Mouse (Mus musculus): ENCODE measurements around the gene Tfr2. TPM values are rescaled to one million over a fixed set of nuclear protein-coding genes. Genes with fewer than 3 reads are reported as not detected.

Gene Tfr2
- polyA plus RNA-seq, 2 experiments from 2014 or later: 0.60 to 0.79 TPM

DNA sequence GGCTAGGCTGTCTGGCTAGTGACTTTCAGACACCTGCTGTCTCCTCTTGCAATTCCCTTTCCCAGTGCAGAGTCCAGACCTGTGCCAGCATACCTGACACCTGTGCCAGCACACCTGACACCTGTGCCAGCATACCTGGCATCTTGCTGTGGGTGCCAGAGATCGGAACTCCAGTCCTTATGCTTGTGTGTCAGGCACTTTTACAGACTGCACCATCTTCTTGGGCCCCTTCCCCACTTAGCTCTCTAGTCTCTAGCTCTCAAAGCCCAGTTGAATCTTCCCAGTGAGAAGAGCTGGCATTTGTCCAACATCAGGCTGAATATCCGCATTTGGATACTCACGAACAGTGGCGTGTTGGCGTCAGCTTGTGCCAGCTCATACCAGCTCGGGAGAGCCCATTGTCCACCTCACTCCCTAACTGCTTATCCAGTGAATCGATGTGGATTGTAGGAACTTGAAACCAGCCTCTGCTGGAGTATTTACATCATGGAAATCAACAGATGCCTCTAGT lies 30.3 kb upstream of the Tfr2 start:
- ATAC-seq: no peak

DNA sequence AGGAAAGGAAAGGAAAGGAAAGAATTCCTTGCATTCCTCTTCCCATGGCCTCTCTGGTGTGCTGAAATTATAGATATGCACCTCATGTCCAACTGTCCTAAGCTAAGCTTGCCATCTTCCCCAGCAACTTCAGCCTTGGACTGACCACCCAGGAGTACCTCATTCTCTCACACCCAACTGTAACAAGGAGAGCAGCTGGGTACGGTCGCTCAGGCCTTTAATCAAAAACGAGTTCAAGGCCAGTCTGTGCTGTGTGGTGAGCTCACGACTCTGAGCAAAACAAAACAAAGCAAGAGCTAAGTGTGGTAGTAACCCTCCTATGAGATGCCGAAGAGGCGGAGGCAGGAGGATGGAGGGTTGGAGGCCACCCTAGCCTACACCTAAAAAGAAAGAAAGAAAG lies 28.6 kb upstream of the Tfr2 start:
- no peak for ATAC-seq

DNA sequence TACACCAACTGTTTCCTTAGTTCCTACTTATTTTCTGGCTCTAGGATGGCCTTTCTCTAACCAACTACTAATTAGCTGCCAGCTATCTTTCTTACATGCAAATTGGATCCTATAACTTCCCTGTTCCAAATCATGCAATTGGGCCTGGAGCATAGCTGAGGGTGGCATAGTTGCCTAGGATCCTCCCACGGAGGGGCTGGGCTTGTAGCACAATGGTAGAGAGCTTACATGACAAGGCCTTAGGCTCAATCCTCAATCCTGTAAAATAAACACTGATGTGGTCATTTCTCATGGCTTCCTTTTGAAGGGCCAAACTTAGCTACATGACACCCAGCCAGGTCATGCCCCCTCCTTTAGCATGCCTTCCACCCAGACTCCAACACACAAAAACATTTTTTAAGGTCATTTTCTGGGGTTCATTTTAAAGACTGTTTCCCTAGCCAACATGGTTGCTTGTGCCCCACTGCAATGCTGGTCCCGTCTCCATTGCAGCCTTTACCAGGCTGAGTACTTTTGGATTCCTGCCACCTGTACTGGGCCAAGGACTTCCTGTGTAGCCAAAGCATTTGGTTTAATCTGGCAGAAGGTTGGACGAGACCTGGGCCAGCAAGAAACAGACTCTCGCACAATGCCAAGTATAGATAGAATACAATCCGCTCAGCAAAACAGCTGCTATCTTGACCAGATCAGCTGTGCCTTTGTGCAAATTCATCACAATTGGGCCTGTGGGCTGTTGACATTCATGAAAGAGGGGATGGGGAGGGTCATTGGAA lies 27.7 kb upstream of the Tfr2 start:
- ATAC-seq: no peak

DNA sequence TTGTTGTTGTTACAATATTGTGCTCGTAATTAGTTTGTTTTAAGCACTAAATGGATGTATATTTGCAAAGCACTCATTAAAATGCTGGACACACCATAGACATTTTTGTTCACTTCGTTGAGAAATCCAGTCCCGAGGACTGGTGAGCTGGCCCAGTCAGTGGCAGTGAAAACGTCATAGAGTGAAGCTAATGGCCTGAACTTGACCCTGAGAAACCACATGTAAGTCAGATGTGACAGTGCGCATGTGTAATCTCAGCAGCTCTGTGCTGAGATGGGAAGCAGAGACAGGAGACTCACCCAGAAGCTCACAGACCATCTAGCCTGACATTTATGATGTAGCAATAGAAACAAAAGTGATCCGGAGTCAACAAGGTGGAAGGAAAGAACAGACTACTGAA lies 24.7 kb upstream of the Tfr2 start:
- no peak for ATAC-seq

DNA sequence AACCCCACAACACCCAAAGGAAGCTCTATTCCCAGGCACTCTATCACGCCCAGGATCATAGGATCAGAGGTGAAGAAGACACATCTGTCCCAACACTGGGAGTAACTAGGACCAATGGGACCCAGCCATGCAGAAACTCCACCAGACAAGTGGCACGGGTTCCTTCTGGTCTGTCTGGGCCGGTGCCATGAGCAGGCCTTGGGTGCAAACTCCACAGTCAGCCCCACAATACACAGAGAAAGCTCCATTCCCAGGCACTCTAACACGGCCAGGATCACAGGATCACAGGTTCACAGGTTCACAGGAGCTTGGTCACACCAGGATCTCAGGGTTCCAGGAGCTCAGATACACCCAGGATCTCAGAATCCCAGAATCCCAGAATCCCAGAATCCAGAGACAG lies 24.0 kb upstream of the Tfr2 start:
- ATAC-seq: no peak

DNA sequence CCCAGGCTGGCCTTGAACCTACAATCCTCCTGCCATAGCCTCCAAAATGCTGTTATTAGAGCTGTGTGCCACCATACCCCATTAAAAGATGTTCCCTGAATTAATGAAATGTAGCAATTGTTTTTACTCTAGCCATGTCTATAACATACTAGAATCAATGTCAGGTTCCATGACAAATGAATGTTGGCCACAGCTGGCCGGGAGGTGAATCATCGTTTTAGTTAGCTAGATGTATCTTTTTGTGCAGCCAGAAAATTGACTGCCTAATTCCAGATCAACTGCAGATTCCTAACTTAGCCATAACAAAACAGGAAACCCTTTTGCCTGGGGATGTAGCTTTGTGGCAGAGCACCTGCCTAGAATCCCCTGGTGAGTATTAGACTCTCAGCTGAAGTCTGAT lies 19.8 kb upstream of the Tfr2 start:
- ATAC-seq: no peak

DNA sequence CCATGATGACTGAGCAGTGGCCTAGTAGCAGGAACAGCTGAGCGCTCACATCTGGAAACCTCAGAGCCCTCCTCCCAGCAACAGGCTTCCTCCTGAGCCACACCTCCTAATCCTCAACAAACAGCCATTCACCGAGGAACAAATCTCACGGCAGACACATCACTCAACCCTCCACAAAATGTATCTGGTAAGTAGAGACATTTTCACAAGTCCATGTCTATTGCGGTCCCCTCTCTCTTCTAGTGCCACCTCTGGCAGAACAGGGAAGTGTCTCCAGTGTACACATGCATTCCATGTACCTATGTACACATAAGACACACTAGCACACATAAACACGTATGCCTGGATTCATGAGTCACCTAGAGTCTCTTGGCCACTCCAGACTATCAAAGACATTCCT lies 18.5 kb upstream of the Tfr2 start:
- no peak for ATAC-seq

DNA sequence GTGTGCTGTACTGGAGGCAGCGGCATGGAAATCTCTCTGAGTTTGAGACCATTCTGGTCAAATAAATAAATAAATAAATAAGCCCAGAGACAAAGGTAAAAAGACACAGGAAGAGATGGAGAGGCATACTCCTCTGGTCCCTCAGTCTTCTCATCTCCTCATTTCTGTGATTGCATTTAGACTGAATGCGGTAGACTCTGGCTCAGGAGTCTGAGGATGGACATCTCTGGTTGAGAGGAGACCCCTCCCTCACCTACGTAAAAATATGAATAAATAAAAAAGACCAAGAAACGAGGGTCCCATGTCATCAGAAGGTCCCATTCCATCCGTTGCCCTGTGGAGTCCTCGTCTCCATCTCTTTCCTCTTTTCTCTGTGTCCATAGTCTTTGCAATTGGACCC lies 16.6 kb upstream of the Tfr2 start:
- no peak for ATAC-seq

DNA sequence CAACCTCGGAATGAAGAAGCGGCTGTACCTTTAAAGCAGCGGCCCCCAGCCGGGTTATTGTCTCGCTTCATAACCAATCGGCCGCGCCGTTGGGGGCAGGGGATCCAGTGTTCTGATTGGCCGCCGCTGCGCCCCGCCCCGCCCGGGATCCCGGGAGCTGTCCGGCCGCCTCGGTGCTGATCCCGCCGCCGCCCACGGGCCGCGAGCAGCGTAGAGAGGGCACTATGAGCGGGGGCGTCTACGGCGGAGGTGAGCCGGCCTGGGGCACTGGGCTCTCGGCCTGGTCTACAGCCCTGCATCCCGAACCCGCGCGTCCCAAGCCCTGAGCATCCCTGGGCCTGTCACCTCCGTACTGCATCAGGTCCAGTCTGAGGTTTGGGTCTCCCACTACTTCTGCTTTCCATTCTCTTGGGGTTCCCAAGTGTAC lies 16.2 kb upstream of the Tfr2 start, which contains the start of gene Actl6b:
Gene Actl6b, plus strand, starts transcription at position 107 of the 427 bp plus-strand sequence.
- ATAC-seq: no peak

DNA sequence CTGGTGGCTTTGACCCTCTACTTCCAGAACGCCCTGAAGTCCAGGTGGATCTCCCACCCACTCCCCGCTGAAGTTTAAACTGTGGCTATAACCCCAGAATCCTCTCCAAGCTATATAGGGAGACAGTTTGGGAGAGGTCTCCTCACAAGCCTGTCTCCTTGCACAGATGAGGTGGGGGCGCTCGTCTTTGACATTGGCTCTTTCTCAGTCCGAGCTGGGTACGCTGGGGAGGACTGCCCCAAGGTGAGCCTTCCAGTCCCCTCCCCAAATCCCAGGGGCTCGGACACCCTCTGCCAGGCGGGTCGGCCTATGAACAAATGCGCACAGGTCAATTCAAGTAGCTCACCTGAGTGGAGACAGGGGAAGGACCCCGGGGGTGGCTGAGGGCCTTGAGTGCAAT lies 15.7 kb upstream of the Tfr2 start:
- ATAC-seq: no peak

DNA sequence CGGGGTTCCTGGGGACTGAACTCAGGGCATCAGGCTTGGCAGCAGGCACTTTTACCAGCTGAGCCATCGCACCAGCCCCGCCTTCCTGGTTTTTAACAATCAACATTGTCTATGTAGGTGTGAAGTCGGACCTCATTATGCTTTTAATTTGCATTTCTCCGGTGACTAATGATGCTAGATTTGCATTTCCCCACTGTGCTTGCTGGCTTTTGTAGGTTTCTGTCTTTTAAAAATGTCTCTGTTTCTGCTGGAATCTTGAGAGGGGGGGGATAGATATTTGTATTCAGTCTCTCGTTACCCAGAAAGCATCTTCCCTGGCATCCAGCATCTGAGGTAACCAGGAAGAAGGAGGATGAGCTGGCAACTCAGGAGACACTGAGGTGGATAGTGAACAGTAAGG lies 8.1 kb upstream of the Tfr2 start:
- no peak for ATAC-seq

DNA sequence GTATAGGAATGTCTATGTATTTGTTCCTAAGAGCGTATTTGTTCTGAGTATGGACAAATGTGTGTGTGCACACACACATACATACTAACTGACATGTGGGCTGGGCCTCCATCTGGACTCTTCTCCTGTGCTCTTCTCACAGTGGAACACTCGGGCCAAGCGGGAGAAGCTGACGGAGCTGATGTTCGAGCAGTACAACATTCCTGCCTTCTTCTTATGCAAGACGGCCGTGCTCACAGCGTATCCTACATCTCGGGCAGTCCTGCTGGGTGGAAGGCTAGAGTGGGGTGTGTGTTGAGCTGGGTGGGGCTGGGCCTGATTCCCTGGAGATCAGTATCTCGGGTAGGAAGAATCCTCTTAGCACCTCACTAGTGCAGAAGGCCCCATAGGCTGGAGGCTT lies 6.7 kb upstream of the Tfr2 start:
- no peak for ATAC-seq

DNA sequence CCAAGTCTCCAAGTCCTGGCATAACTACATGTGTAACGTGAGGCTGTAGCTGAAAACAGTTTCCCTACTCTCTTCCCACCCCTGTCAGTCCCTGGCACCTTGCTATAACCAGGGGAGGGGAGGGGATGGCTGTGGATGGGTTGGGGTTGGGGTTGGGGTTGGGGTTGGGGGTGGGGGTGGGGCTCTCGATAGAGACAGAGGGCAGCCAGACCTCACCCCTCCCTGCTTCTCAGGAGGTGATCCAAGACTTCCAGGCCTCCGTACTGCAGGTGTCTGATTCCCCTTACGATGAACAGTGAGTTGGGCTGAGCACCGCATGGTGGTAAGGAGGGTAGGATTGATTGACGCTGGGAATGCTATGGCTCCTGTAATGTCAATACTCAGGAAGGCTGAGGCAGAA lies 3.9 kb upstream of the Tfr2 start:
- no peak for ATAC-seq

DNA sequence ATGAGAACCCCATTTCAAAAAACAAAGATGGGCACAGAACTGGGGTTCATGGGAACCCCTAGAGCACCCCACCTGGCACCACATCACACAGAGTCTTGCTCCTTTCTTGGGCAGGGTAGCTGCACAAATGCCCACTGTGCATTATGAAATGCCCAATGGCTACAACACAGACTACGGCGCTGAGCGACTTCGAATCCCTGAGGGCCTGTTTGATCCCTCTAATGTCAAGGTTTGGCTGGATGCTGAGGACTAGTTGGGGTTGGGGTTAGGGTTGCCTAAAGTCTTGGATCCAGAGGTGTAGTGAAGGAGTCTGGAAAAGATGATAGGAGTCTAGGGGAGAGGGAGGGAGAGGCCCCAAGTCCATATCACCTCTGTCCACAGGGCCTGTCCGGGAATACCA lies 3.2 kb upstream of the Tfr2 start:
- ATAC-seq: no peak

DNA sequence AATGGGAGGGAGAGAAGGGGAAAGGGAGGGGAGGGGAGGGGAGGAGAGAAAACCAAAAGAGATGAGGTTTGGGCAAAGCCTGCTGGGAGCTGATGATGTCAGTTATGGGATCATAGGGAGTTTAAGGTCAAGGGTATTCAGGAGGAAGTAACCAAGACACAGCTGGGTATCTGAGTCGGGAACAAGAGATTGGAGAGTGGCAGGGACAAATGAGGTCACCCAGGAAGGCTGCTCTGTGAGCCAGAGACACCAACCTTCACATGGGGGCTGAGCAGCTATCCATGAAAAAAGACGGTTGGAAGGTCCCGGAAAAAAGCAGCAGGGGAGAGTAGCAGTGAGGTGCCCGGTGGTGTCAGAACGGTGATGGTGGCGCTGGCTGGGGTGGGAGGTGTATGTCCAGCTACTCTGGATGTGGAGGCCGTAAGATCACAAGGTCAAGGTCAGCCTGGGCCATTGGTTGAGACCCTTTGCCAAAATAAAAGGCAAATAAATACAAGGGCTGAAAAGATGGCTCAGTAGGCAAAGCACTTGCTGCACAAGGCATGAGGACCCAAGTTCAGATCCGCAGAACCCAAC lies 1.3 kb upstream of the Tfr2 start:
- no peak for ATAC-seq

DNA sequence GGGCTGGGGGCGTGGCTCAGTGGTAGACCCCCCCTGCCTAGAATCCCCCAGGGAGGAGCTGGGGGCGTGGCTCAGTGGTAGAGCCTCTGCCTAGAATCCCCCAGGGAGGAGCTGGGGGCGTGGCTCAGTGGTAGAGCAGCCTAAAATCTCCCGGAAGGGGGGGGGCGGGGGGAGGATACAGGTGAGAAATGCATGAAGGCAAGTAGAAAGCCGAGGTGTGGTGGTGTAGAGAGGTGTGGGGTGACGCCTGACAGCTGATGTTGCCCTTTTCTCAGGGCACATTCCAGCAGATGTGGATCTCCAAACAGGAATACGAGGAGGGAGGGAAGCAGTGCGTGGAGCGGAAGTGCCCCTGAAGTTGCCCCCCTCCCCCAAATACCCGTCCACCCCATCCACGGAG lies 609 bp upstream of the Tfr2 start:
- no peak for ATAC-seq

DNA sequence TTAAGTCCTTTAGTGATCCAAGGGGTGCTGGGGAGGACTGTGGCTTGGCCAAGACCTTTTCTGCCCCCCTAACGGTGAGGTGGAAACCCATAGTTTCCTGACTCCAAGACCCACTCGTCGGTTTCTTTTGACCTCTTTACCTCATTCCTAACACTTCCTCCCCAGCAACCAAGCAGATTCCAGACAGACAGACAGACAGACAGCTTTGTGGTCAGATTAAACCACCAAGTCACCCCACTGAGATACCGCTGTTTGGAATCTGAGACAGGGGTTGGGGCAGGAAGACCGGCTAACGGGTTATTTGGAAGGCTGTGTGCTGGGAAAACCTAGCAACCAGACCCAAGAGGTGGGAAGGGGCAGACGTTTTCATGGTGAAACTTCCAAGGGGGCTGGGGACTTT lies 541 bp downstream of the Tfr2 start:
- no peak for ATAC-seq

DNA sequence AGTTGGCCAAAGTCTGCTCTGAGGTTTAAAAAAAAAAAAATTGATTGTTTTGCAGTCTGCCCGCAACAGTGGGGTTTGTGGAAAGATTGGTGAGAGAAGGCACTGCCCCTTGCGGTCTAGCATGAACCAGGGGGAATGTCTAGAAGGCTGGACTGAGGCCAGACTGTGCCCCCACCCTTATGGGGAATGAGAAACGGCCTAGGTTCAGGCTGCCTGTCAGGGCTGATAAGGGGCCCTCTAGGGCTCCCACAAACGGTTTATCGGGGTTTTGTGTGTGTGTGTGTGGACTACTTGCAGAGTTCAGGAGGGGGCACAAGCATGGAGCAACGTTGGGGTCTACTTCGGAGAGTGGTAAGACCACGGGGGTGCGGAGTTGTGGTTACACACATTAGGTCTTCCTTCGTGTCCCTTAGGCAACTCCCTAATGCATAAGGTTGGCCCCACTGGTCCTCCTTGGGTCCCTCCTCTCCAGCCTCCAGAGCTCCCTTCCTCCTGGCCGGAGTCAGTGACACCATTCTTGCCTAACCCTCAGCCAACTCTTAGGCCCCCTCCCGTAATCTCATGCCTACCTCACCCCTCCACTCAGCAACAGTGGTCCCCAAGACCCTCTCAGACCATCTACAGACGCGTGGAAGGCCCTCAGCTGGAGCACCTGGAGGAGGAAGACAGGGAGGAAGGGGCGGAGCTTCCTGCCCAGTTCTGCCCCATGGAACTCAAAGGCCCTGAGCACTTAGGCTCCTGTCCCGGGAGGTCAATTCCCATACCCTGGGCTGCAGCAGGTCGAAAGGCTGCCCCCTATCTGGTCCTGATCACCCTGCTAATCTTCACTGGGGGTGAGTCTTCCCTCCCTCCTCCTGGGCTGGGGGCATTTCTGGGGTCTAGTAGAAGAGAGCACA lies 1.3 kb downstream of the Tfr2 start:
- no peak for ATAC-seq

DNA sequence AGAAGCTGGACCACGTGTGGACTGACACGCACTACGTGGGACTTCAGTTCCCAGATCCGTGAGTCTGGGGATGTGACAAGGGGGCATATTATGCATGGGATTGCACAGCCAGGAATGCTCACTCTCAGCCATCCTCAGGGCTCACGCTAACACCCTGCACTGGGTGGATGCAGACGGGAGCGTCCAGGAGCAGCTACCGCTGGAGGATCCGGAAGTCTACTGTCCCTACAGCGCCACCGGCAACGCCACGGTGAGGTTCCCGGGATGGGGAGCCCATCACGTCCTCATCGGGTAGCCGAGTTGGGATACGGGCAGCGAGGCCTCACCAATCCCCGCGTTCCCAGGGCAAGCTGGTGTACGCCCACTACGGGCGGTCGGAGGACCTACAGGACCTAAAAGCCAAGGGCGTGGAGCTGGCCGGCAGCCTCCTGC lies 4.8 kb downstream of the Tfr2 start:
- no peak for ATAC-seq

DNA sequence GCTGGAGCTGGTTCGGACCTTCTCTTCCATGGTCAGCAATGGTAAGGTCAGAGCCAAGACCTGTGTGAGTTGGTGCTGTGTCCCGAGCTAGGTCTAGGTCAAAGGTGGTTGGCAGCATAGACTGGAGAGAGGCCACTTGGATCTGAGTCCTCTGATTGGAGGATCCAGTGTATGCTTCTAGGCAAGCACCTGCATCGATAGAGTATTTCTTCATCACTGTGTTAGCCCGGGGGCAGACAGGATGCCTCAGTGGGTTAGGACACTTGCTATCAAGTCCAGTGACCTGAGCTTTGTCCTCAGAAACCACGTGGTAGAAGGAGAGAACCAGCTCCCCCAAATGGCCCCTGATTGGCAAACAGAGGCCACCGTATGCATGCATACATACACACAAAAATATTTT lies 10.6 kb downstream of the Tfr2 start:
- no peak for ATAC-seq

DNA sequence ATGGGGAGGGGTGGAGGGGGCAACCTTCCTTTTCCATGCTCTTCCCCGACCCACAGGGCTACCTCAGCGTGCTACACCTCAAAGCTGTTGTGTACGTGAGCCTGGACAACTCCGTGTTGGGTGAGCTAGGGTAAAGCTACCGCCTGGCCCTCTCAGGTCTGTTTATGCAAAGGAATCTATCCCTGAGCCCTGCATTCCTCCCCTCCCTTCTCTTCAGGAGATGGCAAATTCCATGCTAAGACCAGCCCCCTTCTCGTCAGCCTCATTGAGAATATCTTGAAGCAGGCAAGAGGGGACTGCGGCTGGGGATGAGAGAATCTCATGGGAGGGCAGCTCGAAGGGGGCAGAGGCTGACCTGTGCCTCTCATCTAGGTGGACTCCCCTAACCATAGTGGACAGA lies 13.1 kb downstream of the Tfr2 start:
- ATAC-seq: no peak

DNA sequence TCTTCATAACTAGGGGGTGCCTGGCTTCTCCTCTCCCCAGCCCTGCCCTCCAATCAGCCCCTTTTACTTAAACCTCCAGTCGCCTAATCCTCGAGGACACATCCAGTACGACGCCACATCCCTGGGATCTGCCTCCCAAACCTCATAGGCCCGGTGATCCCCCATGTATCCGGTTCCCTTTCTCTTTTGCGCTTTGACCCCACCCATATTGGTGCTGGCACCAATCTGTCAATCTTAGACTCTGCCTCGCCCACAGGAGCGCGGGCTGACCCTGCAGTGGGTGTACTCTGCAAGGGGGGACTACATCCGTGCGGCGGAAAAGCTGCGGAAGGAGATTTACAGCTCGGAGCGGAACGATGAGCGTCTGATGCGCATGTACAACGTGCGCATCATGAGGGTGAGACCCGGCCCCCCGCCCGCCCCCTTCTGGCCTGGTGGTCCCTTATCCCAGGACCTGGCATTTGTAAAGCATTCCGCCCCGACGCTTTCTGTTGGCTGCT lies 14.1 kb downstream of the Tfr2 start:
- ATAC-seq: no peak

DNA sequence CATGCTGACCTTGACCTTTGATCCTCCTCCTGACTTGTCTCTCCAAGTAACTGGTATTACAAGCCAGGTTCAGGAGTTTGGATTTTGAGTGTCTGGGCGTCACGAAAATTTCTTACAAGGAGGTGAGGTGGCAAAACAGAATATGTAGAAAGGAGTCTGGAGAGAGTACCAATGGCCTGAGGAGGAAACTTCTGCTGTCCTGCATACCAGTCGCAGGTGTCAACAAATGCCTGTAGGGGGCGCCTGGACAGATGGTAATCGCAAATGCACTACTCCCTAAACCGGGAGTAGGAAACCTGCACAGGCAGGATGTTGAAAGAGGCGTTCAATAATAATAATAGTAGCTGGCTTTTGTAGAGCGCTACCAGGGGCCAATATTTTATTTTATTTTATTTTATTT lies 15.3 kb downstream of the Tfr2 start:
- no peak for ATAC-seq

All from activated CD4-positive, CD25-positive, alpha-beta regulatory T cell, adult 4 months (primary cell).